Mouse (Mus musculus) adrenal gland, postnatal 10 days (tissue): ENCODE results near the gene Amotl2. TPM values are rescaled to one million over a fixed set of nuclear protein-coding genes. Genes with fewer than 3 reads are reported as not detected.

Experiments
- DNase-seq: peaks from one replicate; pipeline ENCODE4 v3.0.0; 2021; ENCODE audit warnings: mixed read lengths
- total RNA-seq, 2 experiments: library from RNA; stranded (reverse); gene quantifications; 2 replicates each; pipeline ENCODE4 v1.2.3; 2021

Amotl2 gene
- total RNA-seq, 2 experiments from 2014 or later: 101 to 154 TPM

DNA sequence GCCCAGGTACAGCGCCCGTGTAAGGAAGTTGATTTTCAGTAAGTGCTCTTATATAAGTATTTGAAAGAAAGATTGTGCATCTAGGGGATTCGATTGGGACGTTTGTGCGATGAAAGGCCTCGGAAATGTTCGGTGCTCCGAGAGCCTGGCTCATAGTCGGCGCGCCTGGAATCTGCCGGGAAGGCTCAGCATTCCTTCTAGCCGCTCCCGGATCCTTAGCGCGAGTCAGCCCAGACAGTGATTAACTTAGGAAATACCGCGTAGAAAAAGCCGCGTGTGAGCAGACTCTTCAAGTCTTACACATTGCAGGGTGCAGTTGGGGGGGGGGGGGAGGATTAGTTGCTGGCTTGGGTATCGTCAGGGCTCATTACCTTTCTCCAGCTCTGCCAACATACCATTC, 2.2 kb downstream of the Amotl2 start:
- peak; percentile 52 for DNase-seq

DNA sequence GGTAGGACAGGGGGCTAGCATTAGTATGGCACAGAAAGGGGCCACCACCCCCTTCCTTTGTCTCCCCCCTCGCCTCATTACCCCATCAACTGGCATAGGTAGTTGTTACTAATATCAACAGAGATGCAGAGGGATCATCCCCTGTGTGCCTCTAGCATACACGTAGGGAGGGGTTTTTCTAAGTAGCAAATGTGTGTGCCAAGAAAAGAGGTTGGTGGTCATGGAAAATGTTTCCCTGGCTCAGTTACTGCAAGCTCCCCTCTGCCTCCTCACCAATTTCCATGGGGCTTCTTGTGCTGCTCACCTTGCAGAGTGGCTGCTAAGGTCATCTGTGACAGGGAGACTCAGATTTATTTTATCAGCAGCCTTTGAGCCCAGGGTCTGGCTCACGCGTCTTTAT, 2.6 kb downstream of the Amotl2 start:
- peak; percentile 25 for DNase-seq

DNA sequence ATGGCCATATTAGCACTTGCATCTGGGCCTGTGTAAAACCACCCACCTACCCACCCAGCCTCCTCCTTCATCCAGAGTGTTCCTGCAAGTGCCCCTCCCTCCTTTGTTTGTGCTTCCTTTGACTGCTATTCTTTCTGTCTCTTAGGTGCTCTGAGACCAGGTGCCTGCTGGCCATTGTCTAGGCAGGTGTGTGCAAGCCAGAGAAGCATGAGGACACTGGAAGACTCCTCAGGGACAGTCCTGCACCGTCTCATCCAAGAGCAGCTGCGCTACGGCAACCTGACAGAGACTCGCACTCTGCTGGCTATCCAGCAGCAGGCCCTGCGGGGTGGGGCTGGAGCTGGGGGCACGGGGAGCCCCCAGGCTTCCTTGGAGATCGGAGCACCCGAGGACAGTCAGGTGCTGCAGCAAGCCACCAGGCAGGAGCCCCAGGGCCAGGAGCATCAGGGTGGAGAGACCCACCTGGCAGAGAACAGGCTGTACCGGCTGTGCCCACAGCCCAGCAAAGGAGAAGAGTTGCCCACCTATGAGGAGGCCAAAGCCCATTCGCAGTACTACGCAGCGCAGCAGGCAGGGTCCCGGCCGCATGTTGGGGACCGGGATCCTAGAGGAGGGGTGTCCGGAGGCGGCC, 3.6 kb downstream of the Amotl2 start:
- DNase-seq: no peak

GRCm38 (mm10) chr9:102720567-102721167, 4.2 kb downstream of the Amotl2 start:
- no peak for DNase-seq

GRCm38 (mm10) chr9:102721406-102721978, 5.0 kb downstream of the Amotl2 start:
- peak; percentile 33 for DNase-seq

DNA sequence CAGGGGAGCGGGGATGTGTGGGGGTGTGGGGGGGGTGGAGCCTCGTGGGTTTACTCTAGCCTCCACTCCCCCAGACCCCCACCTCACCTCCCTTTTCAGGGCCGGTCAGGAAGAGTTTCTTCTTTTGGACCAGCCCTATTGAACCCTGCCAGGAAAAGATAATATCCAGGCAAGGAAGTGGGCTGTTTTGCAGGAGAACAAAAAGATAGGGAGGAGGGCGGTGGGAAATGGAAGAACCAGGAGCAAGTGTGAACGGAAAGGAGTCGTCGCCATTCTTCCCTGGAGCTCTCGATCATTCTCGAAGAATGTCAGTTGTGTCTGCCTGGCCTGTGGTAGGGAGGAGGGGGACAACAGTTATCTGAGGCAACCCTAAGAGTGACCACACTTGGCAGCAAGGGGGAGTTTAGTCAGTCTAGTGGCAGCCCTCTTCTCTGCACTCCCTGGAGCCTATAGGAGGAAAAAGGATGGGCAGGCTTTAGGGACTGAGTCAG, 5.6 kb downstream of the Amotl2 start:
- peak; percentile 34 for DNase-seq

DNA sequence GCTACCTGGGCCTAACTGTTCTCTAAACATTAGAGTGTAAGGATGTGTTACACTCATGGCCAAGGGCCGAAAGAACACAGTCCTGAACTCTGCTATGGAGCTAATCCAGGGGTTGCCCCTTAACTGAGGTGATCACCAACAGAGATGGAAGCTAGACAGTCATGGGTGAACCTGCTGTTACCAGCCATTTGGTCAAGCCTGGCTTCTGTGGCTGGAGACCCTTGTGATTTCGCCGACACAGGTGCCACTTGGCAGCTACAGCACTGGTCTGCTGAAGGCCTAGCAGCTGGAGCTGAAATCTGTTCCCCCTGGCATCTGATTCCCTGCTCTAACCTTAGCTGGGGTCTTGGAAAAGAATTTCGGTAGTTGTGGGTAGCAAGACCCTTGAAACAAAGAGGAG, 6.3 kb downstream of the Amotl2 start:
- DNase-seq: no peak

- DNase-seq: peak; percentile 31
Measured at GRCm38 (mm10) chr9:102723241-102723709, 6.8 kb downstream of the Amotl2 start.

- DNase-seq: peak; percentile 82
Measured at GRCm38 (mm10) chr9:102723990-102724461, 7.6 kb downstream of the Amotl2 start.

GRCm38 (mm10) chr9:102724942-102725341, 8.5 kb downstream of the Amotl2 start:
- no peak for DNase-seq

DNA sequence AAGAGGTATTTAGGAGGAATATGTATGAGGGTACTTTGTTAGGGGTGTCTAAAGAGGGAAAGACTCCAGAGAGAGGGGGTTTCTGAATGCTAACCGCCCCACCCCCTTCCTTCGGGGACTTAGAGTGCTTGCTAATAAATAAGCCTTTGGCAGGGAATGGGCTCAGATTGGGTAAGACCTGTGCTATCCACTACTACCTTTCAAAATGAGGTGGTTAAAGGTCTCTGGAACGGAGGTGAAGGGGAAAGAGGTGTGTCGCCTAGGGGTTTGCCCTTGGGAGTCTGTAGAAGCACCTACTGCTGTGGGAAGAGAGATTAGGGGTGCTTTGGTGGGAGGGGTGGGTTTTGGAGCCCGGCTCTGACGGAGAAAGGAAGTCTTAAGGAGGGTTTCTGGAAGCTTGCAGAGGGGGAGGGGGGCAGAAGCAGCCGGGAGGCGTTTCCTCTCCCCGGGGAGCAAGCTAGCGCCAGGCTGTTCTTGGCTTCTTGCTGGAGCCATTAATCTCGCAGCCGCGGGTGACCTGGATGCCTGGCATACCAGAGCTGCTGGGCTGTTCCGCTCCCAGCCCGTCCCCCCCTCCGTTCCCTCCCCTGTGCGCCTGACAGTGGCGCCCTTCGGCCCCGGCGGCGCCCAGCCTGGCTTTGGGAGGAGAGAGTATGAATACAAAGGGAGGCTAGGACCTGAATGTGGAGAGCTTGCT, 9.6 kb downstream of the Amotl2 start:
- peak; percentile 93 for DNase-seq

DNA sequence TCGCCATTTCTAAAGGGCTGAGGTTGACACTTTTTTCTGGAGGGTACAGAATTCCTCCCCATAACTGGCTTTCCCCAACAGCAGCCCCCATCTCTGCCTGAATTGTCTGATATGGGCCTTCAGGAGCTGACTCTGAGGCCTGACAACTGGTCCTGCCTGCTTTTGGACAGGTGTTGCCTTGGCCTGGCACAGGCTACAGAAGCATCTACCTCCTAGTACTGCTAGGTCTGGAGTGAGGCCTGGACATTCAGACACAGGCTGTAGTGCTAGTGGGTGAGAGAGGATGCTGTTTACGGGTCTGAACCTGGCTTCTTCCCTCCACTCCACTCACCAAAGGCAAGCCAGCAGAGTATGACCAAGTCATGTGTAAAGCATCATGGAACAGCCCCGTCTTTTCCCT, 10.3 kb downstream of the Amotl2 start:
- no peak for DNase-seq

- no peak for DNase-seq
Measured at GRCm38 (mm10) chr9:102727662-102728468, 11.4 kb downstream of the Amotl2 start.

DNA sequence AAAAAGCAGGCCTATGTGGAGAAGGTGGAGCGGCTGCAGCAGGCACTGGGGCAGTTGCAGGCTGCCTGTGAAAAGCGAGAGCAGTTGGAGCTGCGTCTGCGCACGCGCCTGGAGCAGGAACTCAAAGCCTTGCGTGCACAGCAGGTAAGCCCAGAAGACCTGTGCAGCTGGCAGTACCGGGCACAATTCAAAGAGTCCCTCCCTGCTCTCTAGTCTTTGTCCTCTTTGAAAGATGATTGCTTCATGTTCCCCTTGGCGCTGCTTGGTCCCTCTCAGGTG, 11.9 kb downstream of the Amotl2 start:
- no peak for DNase-seq

GRCm38 (mm10) chr9:102729093-102729845, 12.8 kb downstream of the Amotl2 start:
- DNase-seq: peak; percentile 15

DNA sequence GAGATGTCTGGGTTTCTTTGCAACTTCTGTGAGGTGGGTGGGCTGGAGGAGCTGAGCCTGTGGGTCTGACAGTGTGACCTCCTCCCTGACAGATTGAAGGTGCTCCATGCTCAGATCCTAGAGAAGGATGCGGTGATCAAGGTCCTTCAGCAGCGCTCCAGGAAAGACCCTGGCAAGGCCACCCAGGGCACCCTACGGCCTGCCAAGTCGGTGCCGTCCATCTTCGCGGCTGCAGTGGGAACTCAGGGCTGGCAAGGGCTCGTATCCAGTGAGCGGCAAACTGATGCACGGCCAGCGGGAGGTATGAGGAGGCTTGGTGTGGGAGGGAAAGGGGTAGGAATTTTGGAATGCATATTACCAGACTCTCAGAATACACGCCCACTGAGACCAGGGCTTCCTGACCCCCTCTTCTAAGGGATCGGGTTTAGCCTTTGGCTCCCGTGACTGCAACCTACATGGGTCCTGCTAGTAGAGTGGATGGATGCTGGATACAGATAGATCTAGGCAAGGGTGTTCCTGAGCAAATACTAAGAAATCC, 13.5 kb downstream of the Amotl2 start:
- no peak for DNase-seq

GRCm38 (mm10) chr9:102731044-102731471, 14.6 kb downstream of the Amotl2 start:
- DNase-seq: no peak

GRCm38 (mm10) chr9:102731574-102732175, 15.2 kb downstream of the Amotl2 start:
- DNase-seq: no peak

GRCm38 (mm10) chr9:102732326-102732865, 15.9 kb downstream of the Amotl2 start:
- DNase-seq: no peak

DNA sequence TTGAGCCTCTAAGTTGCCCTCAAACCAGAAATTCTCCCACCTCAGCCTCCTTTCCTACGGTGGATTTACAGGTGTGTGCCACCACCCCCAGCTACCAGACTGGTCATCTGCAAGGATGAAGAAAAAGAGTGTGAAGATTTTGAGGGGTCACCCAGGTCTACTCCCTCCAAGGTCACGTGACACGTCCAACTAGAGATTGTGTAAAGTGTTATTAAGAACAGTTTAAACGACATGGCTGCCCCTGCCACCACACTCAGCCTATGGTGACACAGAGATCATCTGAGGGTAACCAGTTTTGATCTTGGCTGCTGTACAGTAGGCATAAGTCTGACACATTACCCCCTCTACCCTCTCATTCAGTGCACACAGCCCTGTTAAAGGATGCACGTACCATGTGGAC, 17.0 kb downstream of the Amotl2 start:
- DNase-seq: no peak
